Mouse (Mus musculus): ENCODE results near the gene Pdpr. TPM values are rescaled to one million over a fixed set of nuclear protein-coding genes. Genes with fewer than 3 reads are reported as not detected.
"Not testable (repeated sequence)": the region's sequence is repeated elsewhere in the genome, so short reads cannot be mapped to it uniquely, and the experiment has no call there.

Pdpr gene
- polyA plus RNA-seq, 1 experiment, result 12.0 TPM

- peak; percentile 94 for DNase-seq
- not testable (repeated sequence) for H3K4me1 ChIP-seq (ENCODE audit: control insufficient read depth, insufficient read depth, low read length)
- 1% methylated on average over 73 of the region's 74 CpGs for WGBS
- H3K4me3 ChIP-seq (replicated peaks; ENCODE audit: extremely low read depth, low read depth, low read length), result peak overlapping the region; percentile 92
- peak; percentile 57; the same call in 1 of the 2 replicates for TF ChIP-seq POLR2A (IDR thresholded peaks at IDR 0.05; ENCODE audit: borderline replicate concordance, extremely low read depth, low read depth, low read length)
These were observed 51.1 kb downstream of the Pdpr start for GRCm38 (mm10) chr8:111145460-111146012.

- DNase-seq, result no peak
- 88% methylated on average over 8 of the region's 8 CpGs for WGBS
- Histone ChIP-seq H3K4me3 (replicated peaks; ENCODE audit: extremely low read depth, low read depth, low read length) (no peak overlapping the region), H3K4me1 (ENCODE audit: control insufficient read depth, insufficient read depth, low read length) (no peaks in the 10 kb centered on the region)
- no peak for TF ChIP-seq CTCF (IDR thresholded peaks at IDR 0.05; ENCODE audit: insufficient read depth, low read length)
- no peak for TF ChIP-seq POLR2A (IDR thresholded peaks at IDR 0.05; ENCODE audit: borderline replicate concordance, extremely low read depth, low read depth, low read length)
These were observed 61.4 kb downstream of the Pdpr start for GRCm38 (mm10) chr8:111155721-111156436.

- WGBS, result 55% methylated on average over 14 of the region's 14 CpGs
- DNase-seq, result peak; percentile 45
- TF ChIP-seq CTCF (IDR thresholded peaks at IDR 0.05; ENCODE audit: insufficient read depth, low read length) (peak; percentile 61), POLR2A (IDR thresholded peaks at IDR 0.05; ENCODE audit: borderline replicate concordance, extremely low read depth, low read depth, low read length) (no peak)
- Histone ChIP-seq H3K4me1 (ENCODE audit: control insufficient read depth, insufficient read depth, low read length) (no peaks in the 10 kb centered on the region), H3K4me3 (replicated peaks; ENCODE audit: extremely low read depth, low read depth, low read length) (no peak overlapping the region)
These were observed 63.2 kb downstream of the Pdpr start for GRCm38 (mm10) chr8:111157617-111158016.

DNA sequence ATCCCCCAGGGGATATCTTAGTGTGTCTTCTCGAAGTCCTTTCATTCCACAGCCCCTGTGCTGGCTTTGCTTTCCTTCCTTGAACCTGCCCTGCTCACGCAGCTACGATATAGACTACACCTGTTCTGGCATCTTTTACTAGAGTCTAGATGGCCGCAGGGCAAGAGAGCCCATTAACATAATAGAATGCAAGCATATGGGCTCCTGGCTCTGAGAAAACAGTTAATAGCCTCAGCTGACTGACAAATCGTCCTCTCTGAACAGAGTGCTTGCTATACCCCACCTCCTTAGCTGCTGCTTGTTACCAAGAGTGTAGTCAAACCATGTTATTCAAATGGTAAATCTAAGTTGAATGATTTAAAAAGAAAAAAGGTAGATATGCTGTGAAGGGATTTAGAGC is 77.2 kb downstream of the Pdpr start:
- H3K4me3 ChIP-seq (replicated peaks; ENCODE audit: extremely low read depth, low read depth, low read length), result no peak overlapping the region
- H3K4me1 ChIP-seq (ENCODE audit: control insufficient read depth, insufficient read depth, low read length), result no peaks in the 10 kb centered on the region
- WGBS, result 89% methylated on average over 5 of the region's 5 CpGs
- DNase-seq, result no peak
- TF ChIP-seq POLR2A (IDR thresholded peaks at IDR 0.05; ENCODE audit: borderline replicate concordance, extremely low read depth, low read depth, low read length) (no peak), CTCF (IDR thresholded peaks at IDR 0.05; ENCODE audit: insufficient read depth, low read length) (no peak)

DNA sequence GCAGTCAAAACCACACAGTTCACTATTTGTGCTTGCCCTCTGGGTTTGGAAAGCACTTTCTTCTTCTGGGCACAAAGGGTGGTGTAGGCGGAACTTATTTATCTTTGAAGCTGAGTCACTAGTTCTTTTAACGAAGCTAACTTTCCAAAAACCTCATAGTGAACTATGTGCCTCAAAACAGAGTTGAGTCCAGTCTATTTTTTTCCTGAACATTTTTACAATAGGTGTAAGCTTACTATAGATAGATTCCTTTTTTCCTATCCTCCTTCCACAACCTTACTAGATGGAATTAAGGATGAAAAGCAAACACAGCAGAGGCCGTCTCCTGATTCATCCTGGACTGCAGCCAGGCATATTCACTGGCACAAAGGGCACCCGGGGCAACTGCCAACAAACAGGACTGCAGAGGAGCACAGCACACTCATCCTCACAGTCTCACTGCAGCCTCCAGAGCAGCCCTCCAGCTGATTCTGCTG is 91.1 kb downstream of the Pdpr start:
- Histone ChIP-seq H3K4me1 (ENCODE audit: control insufficient read depth, insufficient read depth, low read length) (no peaks in the 10 kb centered on the region), H3K4me3 (replicated peaks; ENCODE audit: extremely low read depth, low read depth, low read length) (no peak overlapping the region)
- TF ChIP-seq CTCF (IDR thresholded peaks at IDR 0.05; ENCODE audit: insufficient read depth, low read length) (no peak), POLR2A (IDR thresholded peaks at IDR 0.05; ENCODE audit: borderline replicate concordance, extremely low read depth, low read depth, low read length) (no peak)
- DNase-seq, result no peak
- 30% methylated on average over 4 of the region's 4 CpGs for WGBS

Other genes with a start within 250 kb of the Pdpr start
- 19.2 and 26.8 TPM in 2 replicates for gene Cog4, start 248.0 kb upstream of the Pdpr start, polyA plus RNA-seq (2012; rRNA removed)
- gene Sf3b3, start 247.8 kb upstream of the Pdpr start, polyA plus RNA-seq (2012; rRNA removed), result 22.3 and 33.3 TPM in 2 replicates
- 15.8 and 17.9 TPM in 2 replicates for gene Fuk, start 192.1 kb upstream of the Pdpr start, polyA plus RNA-seq (2012; rRNA removed)
- 41.0 and 48.5 TPM in 2 replicates for gene St3gal2, start 174.7 kb upstream of the Pdpr start, polyA plus RNA-seq (2012; rRNA removed)
- gene Ddx19a, start 96.8 kb upstream of the Pdpr start, polyA plus RNA-seq (2012; rRNA removed), result 16.3 and 21.0 TPM in 2 replicates
- gene Ddx19b, start 62.9 kb upstream of the Pdpr start, polyA plus RNA-seq (2012; rRNA removed), result 2.4 and 4.9 TPM in 2 replicates
- gene Aars, start 61.5 kb upstream of the Pdpr start, polyA plus RNA-seq (2012; rRNA removed), result 20.0 and 28.7 TPM in 2 replicates
- 1.8 and 22.2 TPM in 2 replicates for gene Exosc6, start 38.3 kb upstream of the Pdpr start, polyA plus RNA-seq (2012; rRNA removed)
- gene Clec18a, start 2.2 kb upstream of the Pdpr start, polyA plus RNA-seq (2012; rRNA removed), result 0.07 TPM in 1 of 2 replicates, not detected in the other
- gene Glg1, start 164.6 kb downstream of the Pdpr start, polyA plus RNA-seq (2012; rRNA removed), result 38.8 and 44.7 TPM in 2 replicates
- gene Rfwd3, start 205.6 kb downstream of the Pdpr start, polyA plus RNA-seq (2012; rRNA removed), result 8.0 and 10.8 TPM in 2 replicates
- gene Mlkl, start 243.5 kb downstream of the Pdpr start, polyA plus RNA-seq (2012; rRNA removed), result 1.7 and 2.5 TPM in 2 replicates

Measured in lung, adult 2 months (tissue).